Mouse (Mus musculus): ENCODE data around the gene Trmt44.

DNA sequence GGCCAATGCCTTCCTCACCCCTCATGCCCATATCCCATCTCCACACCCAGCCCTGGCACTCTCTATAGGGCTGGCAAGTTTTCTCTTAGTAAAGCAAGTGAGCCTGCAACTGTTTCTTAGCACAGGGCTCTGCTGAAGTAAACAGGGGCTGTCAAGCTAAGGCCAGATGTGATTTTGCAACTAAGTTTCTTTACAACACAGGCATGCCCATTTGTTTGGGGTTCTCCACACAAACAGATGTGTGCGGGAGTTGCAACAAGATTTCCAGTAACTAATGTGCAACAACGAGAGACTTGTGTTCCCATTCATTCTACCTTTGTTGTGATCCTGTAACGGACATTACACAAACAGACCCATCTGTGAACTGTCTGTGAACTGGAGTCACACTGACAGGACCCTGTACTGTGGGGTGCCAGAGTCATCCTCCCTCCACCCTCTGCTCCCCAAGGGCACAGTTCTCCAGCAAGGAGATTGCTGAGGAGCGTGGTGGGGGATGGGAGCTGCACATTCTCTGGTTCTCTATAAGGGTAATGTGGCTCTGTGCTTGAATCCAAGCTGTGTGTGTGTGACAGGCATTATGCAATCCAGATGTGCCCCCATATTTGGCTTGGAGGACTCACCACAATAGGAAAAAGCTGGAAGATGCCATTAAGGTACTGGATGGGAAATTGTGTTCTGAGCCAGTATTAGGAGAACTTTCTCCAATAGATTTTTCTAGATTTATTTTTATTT, 33.6 kb downstream of the Trmt44 start:
- no peak for TF ChIP-seq CTCF (IDR thresholded peaks at IDR 0.05; ENCODE audit: extremely low read depth, insufficient read depth, low read length)
- no peak for TF ChIP-seq POLR2A (IDR thresholded peaks at IDR 0.05; ENCODE audit: extremely low read depth, insufficient read depth, low read length)
